Mouse (Mus musculus) cerebellum, adult 2 months (tissue): ENCODE results near the gene Tpd52l1.

Experiments
- CTCF ChIP-seq: fragments of 200-500 bp; IDR thresholded peaks from 2 replicates; pipeline ENCODE4 v1.5.1; 2011; ENCODE audit warnings: low read depth, mild to moderate bottlenecking, control low read depth, low read length, moderate library complexity, borderline replicate concordance; ENCODE audit not compliant: insufficient read depth
- POLR2A ChIP-seq: fragments of 200-500 bp; IDR thresholded peaks from 2 replicates; pipeline ENCODE4 v1.6.1; 2011; ENCODE audit warnings: low read length, control low read depth, borderline replicate concordance; ENCODE audit not compliant: insufficient read depth

GRCm38 (mm10) chr10:31331225-31331775, 114.5 kb downstream of the Tpd52l1 start:
- TF ChIP-seq POLR2A (no peak), CTCF (no peak)
